Mouse (Mus musculus): Measurements from ENCODE around the gene C1qtnf9. TPM values are rescaled to one million over a fixed set of nuclear protein-coding genes. Genes with fewer than 3 reads are reported as not detected.

C1qtnf9 gene
- polyA plus RNA-seq, 1 experiment from 2014 or later: 0.17 TPM

Other genes with a start within 250 kb of the C1qtnf9 start
- gene Spata13, start 134.1 kb upstream of the C1qtnf9 start, polyA plus RNA-seq (2015; fragmentation: Nextera tagmentation; extraction: Ambion mirVana): 50.1 and 52.6 TPM in 2 replicates
- 21.4 and 22.0 TPM in 2 replicates for gene Mipep, start 16.4 kb downstream of the C1qtnf9 start, polyA plus RNA-seq (2015; fragmentation: Nextera tagmentation; extraction: Ambion mirVana)

Data from forebrain, embryonic 15.5 days (tissue).